Mouse (Mus musculus): Measurements from ENCODE around the gene Fgr.

GRCm38 (mm10) chr4:132975791-132976190 is 1.9 kb downstream of the Fgr start:
- TF ChIP-seq CTCF (IDR thresholded peaks at IDR 0.05; ENCODE audit: low read depth, low read length): no peak
- TF ChIP-seq GATA1 (IDR thresholded peaks at IDR 0.05; ENCODE audit: borderline replicate concordance, low read length): no peak

All from G1E (cell line).